Mouse (Mus musculus) kidney, embryonic 16.5 days (tissue): ENCODE data around the gene Psors1c2. TPM values are rescaled to one million over a fixed set of nuclear protein-coding genes. Genes with fewer than 3 reads are reported as not detected.

ENCODE experiments used
- ATAC-seq: fragments of 200-750 bp; cut with Nextera tagmentation; 2 replicates; pipeline ENCODE4 v1.8.0; 2017; ENCODE audit warnings: moderate TSS enrichment; ENCODE audit not compliant: low FRiP score, low TSS enrichment
- H3K27ac ChIP-seq: fragments of 300-500 bp; sonication (generic); 2 replicates; pipeline ENCODE4 v1.5.1; 2014; ENCODE audit warnings: low read length
- H3K27me3 ChIP-seq: fragments of 300-500 bp; sonication (generic); 2 replicates; pipeline ENCODE4 v1.6.1; 2014; ENCODE audit warnings: low read length, control low read depth, mixed read lengths; ENCODE audit not compliant: insufficient read depth
- H3K36me3 ChIP-seq: fragments of 300-500 bp; sonication (generic); 2 replicates; pipeline ENCODE4 v1.6.1; 2014; ENCODE audit warnings: low read length, control low read depth, mixed read lengths; ENCODE audit not compliant: insufficient read depth
- H3K4me1 ChIP-seq: fragments of 300-500 bp; sonication (generic); 2 replicates; pipeline ENCODE4 v1.6.1; 2014; ENCODE audit warnings: low read length, control low read depth, mixed read lengths; ENCODE audit not compliant: insufficient read depth
- H3K4me2 ChIP-seq: fragments of 300-500 bp; sonication (generic); replicated peaks from 2 replicates; pipeline ENCODE4 v1.6.1; 2014; ENCODE audit warnings: low read depth, low read length
- H3K4me3 ChIP-seq: fragments of 300-500 bp; sonication (generic); 2 replicates; pipeline ENCODE4 v1.5.1; 2014; ENCODE audit warnings: mild to moderate bottlenecking, low read length
- H3K9ac ChIP-seq: fragments of 300-500 bp; sonication (generic); replicated peaks from 2 replicates; pipeline ENCODE4 v1.6.1; 2014; ENCODE audit warnings: low read length
- H3K9me3 ChIP-seq: fragments of 300-500 bp; sonication (generic); 2 replicates; pipeline ENCODE4 v1.6.1; 2016; ENCODE audit warnings: low read length, control low read depth
- WGBS: fragments of 180-500 bp; shearing (Covaris S2); extraction: QIAGEN DNeasy Blood & Tissue Kit; methylation state at CpG from one replicate; pipeline ENCODE4 v1.1.7; 2014; 5-methylcytosine and 5-hydroxymethylcytosine counted together
- polyA plus RNA-seq: library from polyadenylated mRNA; unstranded; fragments of >200 nt; fragmentation: Nextera tagmentation; extraction: Ambion mirVana; gene quantifications from 2 replicates; pipeline ENCODE4 v1.2.1, GENCODE M21; 2015

Gene Psors1c2
- polyA plus RNA-seq, 1 experiment from 2014 or later, result 1.5 TPM

DNA sequence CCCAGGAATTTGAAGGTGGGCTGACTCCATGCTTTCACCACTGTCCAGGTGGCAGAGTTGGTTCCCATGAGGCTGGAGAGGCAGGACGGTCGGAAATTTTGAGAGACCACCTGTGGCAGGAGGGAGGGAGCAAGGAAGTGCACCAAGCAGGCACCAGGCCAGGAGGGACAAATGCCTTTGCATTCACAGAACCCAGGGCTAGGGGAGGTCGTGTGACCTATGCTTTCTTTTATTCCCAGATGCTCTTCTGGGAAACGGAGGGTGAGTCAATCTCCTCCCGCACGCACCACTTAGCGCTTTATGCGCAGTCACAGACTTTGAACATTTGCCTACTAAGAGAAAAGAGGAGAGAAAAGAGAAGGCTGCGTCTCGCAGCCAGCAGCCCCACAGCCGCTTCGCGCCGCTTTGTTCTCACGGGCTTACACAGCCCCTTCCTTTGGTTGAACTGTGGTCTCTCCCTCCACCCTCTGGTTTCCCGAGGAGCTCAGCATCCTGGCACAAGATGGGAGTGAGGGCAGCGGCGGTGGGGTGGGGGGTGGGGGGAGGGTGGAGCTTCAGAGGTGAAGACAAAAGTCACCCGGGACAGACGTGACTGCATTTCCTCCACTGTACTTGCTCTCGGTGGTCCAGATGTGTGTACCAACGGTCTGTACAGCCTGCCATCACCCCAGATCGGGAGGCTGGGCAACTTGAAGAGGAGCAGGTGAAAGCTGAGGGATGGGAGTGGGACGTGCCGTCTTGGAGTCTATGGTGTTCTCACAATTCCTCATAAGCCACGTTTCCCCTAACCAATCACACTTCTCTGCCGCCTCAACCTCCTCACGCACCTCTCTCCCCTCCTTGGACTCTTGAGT, 36.3 kb downstream of the Psors1c2 start:
- Histone ChIP-seq H3K27ac (no peak overlapping the region), H3K36me3 (no peaks in the 10 kb centered on the region), H3K4me3 (peak overlapping the region; percentile 28), H3K27me3 (peaks cover 26% of the 10 kb centered on the region), H3K4me1 (peaks cover 8% of the 10 kb centered on the region; the same call in 1 of the 2 replicates), H3K9ac (peak overlapping the region; percentile 54), H3K4me2 (peak overlapping the region; percentile 49), H3K9me3 (no peaks in the 10 kb centered on the region)
- peak; percentile 51; the same call in 1 of the 2 replicates for ATAC-seq
- 6% methylated on average over 28 of the region's 28 CpGs for WGBS

DNA sequence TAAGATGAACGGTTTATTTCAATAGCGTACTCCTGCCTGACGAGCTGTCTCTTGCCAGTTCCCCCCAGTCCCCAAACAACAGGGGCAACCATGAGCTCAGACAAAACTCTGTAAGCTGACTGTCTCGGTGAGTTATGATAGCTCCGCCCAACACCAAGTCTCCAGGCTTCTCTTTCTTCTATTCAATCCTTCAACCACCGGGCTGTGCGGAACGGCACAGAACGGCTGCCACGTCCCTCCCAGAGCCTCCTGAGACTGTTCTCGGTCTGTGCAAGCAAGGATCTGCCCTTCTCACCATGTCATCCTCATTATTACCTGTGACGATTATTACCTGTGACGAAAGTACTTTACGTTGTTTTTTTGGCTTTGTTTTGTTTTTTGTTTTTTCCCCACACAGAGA, 37.8 kb downstream of the Psors1c2 start:
- H3K9ac ChIP-seq, result no peak overlapping the region
- 77% methylated on average over 14 of the region's 14 CpGs for WGBS
- no peaks in the 10 kb centered on the region for H3K9me3 ChIP-seq
- H3K27me3 ChIP-seq, result peaks cover 26% of the 10 kb centered on the region
- H3K36me3 ChIP-seq, result no peaks in the 10 kb centered on the region
- H3K4me3 ChIP-seq, result no peak overlapping the region
- no peak overlapping the region for H3K27ac ChIP-seq
- H3K4me1 ChIP-seq, result peaks cover 8% of the 10 kb centered on the region; the same call in 1 of the 2 replicates
- H3K4me2 ChIP-seq, result no peak overlapping the region
- no peak for ATAC-seq

DNA sequence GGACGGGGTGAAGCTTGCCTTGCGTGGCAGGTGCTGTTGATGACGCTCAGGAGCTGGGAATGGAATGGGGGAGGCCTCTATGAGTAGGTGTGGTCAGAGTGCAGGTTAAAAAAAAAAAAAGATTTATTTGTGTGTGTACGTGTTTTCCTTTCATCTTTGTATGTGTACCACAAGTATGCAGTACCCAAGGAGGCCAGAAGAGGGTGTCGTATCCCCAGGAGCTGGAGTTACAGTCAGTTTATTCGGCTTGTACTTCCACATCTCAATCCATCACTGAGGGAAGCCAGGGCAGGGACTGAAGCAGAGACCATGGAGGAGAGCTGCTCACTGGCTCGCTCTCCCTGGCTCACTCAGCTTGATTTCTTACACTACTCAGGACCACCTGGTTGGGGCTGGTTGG, 38.5 kb downstream of the Psors1c2 start:
- no peak for ATAC-seq
- Histone ChIP-seq H3K27me3 (peaks cover 26% of the 10 kb centered on the region), H3K27ac (no peak overlapping the region), H3K9me3 (no peaks in the 10 kb centered on the region), H3K9ac (no peak overlapping the region), H3K36me3 (no peaks in the 10 kb centered on the region), H3K4me3 (no peak overlapping the region), H3K4me2 (no peak overlapping the region), H3K4me1 (peaks cover 8% of the 10 kb centered on the region; the same call in 1 of the 2 replicates)
- WGBS, result 96% methylated on average over 7 of the region's 7 CpGs

DNA sequence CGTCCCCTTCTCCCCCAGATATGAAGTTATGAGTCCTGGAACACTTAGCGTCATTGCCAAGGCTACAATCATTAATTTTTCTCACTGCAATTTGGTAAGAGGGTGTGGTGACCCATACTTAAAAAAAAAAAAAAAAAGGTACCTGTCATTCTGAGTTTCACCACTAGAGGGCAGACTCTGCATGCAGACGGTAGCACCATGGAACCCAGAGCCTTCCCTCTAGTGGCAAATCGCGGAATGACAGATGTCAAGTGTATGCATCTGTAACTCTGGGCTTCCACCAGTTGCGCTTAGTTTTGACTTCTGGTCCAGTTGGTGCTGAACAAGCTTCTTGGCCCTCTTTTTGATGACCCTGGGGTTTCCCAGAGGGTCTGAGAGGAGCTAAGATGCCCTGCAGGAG, 45.2 kb downstream of the Psors1c2 start:
- Histone ChIP-seq H3K9me3 (no peaks in the 10 kb centered on the region), H3K36me3 (no peaks in the 10 kb centered on the region), H3K27me3 (no peaks in the 10 kb centered on the region), H3K4me2 (no peak overlapping the region), H3K4me1 (no peaks in the 10 kb centered on the region), H3K9ac (no peak overlapping the region), H3K4me3 (no peak overlapping the region), H3K27ac (no peak overlapping the region)
- ATAC-seq, result no peak
- WGBS, result 14% methylated on average over 6 of the region's 6 CpGs

DNA sequence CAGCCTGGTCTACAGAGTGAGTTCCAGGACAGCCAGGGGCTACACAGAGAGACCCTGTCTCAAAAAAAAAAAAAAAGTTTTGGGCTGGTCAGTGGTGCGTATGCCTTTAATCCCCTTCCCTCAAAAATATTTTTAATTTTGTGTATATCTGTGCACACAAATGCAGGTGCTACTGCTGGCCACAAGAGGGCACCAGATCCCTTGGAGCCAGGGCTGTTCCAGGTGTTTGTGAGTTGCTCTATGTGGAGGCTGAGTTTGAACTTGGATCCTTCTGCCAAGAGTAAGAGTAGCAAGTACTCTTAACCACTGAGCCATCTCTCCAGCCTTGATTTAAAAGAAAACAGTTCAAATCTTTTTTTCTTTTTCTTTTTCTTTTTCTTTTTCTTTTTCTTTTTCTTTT, 49.9 kb downstream of the Psors1c2 start:
- Histone ChIP-seq H3K27me3 (no peaks in the 10 kb centered on the region), H3K4me1 (no peaks in the 10 kb centered on the region), H3K9me3 (no peaks in the 10 kb centered on the region; the same call in 1 of the 2 replicates), H3K36me3 (no peaks in the 10 kb centered on the region), H3K4me3 (no peak overlapping the region), H3K27ac (no peak overlapping the region), H3K9ac (no peak overlapping the region), H3K4me2 (no peak overlapping the region)
- WGBS, result 100% methylated on average over 1 of the region's 1 CpGs
- ATAC-seq, result no peak

Other genes with a start within 250 kb of the Psors1c2 start
- gene H2-Q1, start 212.8 kb upstream of the Psors1c2 start, polyA plus RNA-seq, result not detected in 2 replicates
- gene H2-Q2, start 191.0 kb upstream of the Psors1c2 start, polyA plus RNA-seq, result 0.42 and 0.82 TPM in 2 replicates
- 4.3 and 4.4 TPM in 2 replicates for gene H2-Q4, start 153.6 kb upstream of the Psors1c2 start, polyA plus RNA-seq
- gene H2-Q6, start 108.4 kb upstream of the Psors1c2 start, polyA plus RNA-seq, result 4.4 and 5.7 TPM in 2 replicates
- gene H2-Q7, start 94.0 kb upstream of the Psors1c2 start, polyA plus RNA-seq, result 13.7 and 15.2 TPM in 2 replicates
- 1.4 and 1.6 TPM in 2 replicates for gene H2-Q10, start 63.1 kb upstream of the Psors1c2 start, polyA plus RNA-seq
- 0.19 TPM in 1 of 2 replicates, not detected in the other for gene Pou5f1, start 27.2 kb upstream of the Psors1c2 start, polyA plus RNA-seq
- 72.9 and 77.2 TPM in 2 replicates for gene Tcf19, start 16.4 kb upstream of the Psors1c2 start, polyA plus RNA-seq
- gene Cchcr1, start 16.1 kb upstream of the Psors1c2 start, polyA plus RNA-seq, result 17.3 and 20.5 TPM in 2 replicates
- 0.20 TPM in 1 of 2 replicates, not detected in the other for gene Cdsn, start 18.9 kb downstream of the Psors1c2 start, polyA plus RNA-seq
- gene 2300002M23Rik, start 34.2 kb downstream of the Psors1c2 start, polyA plus RNA-seq, result not detected in 2 replicates
- 1.8 and 7.3 TPM in 2 replicates for gene Sfta2, start 68.3 kb downstream of the Psors1c2 start, polyA plus RNA-seq
- gene Gm9573, start 93.4 kb downstream of the Psors1c2 start, polyA plus RNA-seq, result not detected in 2 replicates
- 0.17 and 0.23 TPM in 2 replicates for gene Mucl3, start 110.5 kb downstream of the Psors1c2 start, polyA plus RNA-seq
- 19.8 and 21.0 TPM in 2 replicates for gene Vars2, start 134.4 kb downstream of the Psors1c2 start, polyA plus RNA-seq
- gene Gtf2h4, start 140.5 kb downstream of the Psors1c2 start, polyA plus RNA-seq, result 51.9 and 55.6 TPM in 2 replicates
- 107 and 108 TPM in 2 replicates for gene Ddr1, start 171.4 kb downstream of the Psors1c2 start, polyA plus RNA-seq